Mouse (Mus musculus) E14TG2a.4 (cell line): Measurements from ENCODE around the gene Schip1.

Experiments used
- CTCF ChIP-seq: conservative IDR thresholded peaks from 2 replicates; pipeline ENCODE4 v1.5.1; 2014; ENCODE audit warnings: low read length
- NANOG ChIP-seq: IDR thresholded peaks from 2 replicates; pipeline ENCODE4 v1.6.1; 2014; ENCODE audit warnings: borderline replicate concordance, low read length, mixed read lengths

- no peak for TF ChIP-seq CTCF
- no peak for TF ChIP-seq NANOG
Measured at GRCm38 (mm10) chr3:68525361-68525878, 460.8 kb downstream of the Schip1 start.
